Mouse (Mus musculus) frontal cortex, postnatal 14 days (tissue): ENCODE data around the gene Zfp953.
"Not testable (repeated sequence)": the region's sequence is repeated elsewhere in the genome, so short reads cannot be mapped to it uniquely, and the experiment has no call there.

ENCODE experiments used
- DNase-seq, 2 experiments: peaks; one replicate each; pipeline ENCODE4 v3.0.0; 2022; ENCODE audit warnings: low spot score in 2 of 2

Zfp953 gene

DNA sequence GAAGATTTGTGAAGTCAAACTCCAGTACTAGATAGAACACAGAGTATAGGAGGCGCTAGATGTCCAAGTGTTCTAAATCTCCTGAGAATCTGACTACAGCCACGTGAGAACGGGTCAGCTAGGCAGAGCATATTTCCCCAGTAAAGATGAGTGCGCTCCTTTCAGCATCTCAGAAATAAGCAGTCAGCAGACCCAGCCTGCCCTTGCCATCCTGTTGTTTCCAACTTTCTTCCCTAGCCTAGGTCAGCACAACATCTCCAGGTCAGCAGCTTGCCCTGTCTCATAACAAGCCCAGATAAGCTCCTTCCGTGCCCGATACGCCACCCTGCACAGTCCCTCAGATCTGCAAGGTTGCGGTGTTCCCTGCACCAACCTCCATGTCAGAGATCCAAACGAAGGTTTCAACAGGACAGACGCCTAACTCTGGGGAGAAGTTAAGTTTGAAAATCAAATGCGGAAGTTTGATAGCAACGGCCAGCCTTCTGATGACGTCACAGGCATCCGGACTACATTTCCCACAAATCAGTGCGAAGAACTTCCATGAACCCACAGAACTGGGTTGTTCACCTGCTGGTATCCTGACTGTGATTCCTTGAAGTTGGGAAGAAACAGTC, at the start of gene Zfp953, which contains the start of gene Gm28044:
TSS of gene Zfp953 (minus strand) at position 475 of the 614 bp plus-strand sequence.
TSS of gene Gm28044 (minus strand) at position 406 of the 614 bp plus-strand sequence.
- DNase-seq, result peak; percentile 72 to 81

DNA sequence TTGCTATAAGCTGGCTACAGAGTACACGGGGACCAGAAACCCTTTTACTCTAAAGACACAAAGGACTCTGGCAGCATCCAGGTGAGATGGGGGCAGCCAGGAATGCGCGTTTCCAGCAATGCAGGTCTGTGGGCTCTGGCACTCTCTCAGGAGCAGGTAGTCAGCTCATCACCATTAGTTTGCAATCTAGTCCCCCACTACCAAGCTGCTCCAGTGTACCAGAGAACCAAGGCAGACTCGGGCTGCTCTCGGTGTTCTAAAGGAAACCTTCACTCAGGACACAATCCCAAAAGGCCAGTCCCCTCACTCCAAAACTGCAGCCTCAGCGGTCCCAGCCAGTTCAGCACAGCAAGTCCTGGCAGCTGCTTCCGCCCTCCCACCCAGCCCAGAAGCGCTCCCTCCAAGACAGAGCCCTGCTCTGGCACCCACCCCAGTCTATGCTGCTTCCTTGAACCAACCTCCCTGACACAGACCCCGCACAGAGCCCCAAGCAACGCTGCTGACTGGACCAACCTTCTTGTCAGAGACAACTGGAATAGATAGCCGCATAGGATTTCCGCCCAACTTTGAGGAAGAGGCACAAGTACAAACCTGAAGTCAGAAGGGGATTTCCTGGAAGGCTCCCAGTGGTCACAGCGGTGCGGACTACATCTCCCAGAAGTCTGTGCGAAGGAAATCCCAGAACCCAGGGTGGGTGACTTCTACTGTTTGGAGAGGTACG, 38.9 kb upstream of the Zfp953 start, which contains the start of gene Zfp429:
TSS of gene Zfp429 (minus strand) at position 637 of the 721 bp plus-strand sequence.
- peak; percentile 34 to 59 for DNase-seq

DNA sequence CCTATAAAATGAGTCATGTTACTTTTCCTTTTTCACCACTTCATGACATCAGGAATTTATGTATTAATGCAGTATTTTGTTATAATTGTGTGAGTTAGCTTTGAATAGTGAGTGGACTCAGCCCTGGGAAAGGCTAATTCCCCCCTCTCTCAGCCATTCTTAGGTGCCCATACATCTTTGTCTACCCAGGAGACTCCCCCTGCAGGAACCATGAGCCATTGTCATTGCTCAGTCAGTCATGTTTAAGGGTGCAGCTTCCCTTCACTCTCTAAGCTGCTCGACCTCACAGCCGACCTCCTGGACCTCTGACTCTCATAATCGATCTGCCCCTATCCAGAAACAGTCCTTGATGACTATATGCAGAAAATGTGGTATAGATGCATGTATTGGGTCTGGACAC, 15.8 kb upstream of the Zfp953 start:
- DNase-seq, result not testable (repeated sequence)

DNA sequence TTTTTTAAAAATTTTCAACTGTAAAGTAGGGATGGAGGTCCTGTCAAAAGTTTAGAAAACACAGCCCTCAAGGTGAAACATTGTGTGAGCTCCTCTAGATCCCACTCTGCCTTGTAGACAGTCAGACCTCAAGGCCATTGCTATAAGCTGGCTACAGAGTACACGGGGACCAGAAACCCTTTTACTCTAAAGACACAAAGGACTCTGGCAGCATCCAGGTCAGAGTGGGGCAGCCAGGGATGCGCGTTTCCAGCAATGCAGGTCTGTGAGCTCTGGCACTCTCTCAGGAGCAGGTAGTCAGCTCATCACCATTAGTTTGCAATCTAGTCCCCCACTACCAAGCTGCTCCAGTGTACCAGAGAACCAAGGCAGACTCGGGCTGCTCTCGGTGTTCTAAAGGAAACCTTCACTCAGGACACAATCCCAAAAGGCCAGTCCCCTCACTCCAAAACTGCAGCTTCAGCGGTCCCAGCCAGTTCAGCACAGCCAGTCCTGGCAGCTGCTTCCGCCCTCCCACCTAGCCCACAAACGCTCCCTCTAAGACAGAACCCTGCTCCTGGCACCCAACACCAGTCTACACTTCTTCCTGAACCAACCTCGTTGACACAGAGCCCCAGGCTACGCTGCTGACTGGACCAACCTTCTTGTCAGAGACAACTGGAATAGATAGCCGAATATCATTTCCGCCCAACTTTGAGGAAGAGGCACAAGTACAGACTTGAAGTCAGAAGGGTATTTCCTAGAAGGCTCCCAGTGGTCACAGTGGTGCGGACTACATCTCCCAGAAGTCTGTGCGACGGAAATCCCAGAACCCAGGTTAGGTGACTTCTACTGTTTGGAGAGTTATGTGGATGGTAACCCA, 14.9 kb upstream of the Zfp953 start, which contains the start of the genes Gm28041 and Zfp456:
TSS of gene Gm28041 (minus strand) at position 684 of the 862 bp plus-strand sequence.
TSS of gene Zfp456 (minus strand) at position 761 of the 862 bp plus-strand sequence.
- DNase-seq, result peak; percentile 24 to 26

DNA sequence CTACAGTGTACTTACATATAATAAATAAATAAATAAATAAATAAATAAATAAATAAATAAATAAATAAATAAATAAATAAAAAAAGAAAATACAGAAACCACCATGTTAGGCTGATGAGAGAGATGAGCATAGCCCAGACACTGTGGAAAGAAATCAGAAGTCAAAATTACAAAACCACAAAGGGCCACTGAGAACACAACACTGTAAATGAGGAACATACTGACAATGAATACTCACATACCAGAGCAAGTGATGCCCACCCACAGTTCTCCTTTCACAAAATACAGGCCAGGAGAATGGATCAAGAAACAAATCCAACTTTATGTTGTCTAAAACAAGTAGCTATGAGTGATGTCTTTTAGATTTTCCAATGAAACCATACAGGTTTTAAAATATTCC, 8.6 kb downstream of the Zfp953 start:
- DNase-seq, result no peak

DNA sequence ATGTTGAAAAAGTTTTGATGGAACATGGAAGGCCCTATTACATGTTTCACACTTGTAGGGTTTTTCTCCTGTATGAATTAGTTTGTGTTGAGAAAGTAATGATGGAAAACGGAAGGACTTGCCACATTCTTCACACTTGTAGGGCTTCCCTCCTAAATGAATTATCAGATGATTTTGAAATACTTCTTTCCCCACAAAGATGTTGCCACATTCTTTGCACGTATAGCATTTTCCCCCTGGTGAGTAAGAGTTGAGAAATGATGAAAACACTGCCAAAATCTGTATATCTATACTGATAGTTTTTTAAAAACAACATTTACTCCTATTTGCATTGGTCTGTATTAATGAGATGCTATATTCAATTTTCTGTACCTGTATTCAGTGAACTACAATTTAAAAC, 17.0 kb downstream of the Zfp953 start:
- DNase-seq, result no peak

DNA sequence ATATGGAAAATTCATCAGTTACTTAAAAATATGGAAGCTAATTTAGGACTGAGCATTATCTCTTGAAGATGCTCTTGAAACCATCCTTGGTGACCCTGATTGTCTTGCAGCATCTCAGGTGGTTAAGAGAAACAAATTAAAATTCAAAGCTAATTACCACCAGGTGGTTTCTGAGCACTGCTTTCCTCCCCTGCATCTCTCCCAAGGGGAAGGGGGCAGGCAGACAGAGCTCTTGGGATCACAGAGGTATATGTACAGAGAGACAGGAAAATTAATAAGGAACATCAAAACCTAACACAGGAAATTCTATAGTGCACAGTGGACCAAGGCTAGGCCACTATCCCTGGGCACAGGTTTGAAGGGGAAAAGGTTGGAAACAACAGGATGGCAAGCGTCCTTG, 27.5 kb downstream of the Zfp953 start:
- DNase-seq, result no peak

DNA sequence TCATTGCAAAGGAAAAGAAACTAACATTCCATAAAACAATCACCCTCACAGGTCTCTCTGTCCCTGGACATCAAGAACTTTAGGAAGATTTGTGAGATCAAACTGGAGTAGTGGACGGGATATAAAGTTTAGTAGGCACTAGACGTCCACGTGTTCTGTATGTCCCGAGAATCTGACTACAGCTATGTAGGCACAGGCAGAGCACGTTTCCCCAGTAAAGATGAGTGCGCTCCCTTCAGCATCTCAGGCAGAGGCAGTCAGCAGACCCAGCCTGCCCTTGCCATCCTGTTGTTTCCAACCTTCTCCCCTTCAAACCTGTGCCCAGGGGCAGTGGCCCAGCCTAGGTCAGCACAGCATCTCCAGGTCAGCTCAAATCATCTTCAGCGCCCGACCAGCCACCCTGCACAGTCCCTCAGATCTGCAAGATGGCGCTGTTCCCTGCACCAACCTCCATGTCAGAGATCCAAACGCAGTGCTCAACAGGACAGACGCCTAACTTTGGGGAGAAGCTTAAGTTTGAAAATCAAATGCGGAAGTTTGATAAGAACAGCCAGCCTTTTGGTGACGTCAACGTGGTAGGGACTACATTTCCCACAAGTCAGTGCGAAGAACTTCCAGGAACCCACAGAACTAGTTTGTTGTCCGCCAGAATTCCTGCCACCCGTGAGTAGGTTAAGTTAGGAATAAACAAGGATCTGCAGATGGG, 28.2 kb downstream of the Zfp953 start, which contains the start of gene Zfp595:
TSS of gene Zfp595 (minus strand) at position 552 of the 706 bp plus-strand sequence.
- peak; percentile 61 for DNase-seq

DNA sequence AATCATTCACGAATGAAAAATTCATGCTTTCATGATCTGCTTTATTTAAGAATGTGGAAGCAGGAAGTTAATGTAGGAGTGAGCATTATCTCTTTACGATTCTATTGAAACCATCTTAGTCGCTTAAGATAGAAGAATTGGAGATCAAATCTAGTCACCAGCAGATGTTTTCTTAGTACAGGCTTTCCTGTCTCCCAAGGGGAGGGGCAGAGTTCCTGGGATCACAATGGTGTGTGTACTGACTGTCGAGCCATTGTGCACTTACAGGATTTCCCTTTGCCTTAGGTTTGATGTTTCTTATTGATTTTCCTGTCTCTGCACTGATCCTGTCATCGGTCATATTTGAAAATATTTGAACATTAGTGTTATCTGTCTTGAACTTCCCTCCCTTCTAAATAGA, 53.7 kb downstream of the Zfp953 start:
- no peak for DNase-seq

DNA sequence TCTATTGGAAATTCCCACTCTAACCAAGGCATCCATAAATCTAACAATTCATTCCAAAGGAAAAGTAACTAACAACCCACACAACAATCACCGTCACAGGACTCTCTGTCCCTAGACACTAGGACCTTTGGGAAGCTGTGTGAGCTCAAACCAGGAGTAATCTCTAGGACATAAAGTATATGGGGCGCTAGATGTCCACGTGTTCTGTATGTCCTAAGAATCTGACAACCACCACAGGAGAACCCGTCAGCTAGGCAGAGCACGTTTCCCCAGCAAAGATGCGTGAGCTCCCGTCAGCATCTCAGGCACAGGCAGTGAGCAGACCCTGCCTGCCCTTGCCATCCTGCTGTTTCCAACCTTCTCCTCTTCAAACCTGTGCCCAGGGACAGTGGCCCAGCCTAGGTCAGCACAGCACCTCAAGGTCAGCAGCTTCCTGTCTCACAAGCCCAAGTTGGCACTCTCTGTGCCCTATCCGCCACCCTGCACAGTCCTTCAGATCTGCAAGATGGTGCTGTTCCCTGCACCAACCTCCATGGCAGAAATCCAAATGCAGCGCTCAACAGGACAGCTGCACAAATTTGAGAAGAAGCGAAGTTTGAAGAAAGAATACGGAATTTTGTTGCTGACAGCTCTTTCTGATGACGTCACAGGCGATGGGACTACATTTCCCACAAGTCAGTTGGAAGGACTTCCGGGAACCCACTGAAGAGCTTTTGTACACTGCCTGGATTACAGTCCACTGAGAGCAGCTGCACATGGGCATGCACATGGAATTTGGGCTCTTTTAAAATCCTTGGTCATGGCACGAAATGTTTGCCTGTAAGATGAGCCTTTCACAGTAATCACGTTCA, 54.4 kb downstream of the Zfp953 start, which contains the start of gene Zfp457:
TSS of gene Zfp457 (minus strand) at position 664 of the 851 bp plus-strand sequence.
- DNase-seq, result peak; percentile 75 to 84
